Mouse (Mus musculus) forelimb bud, embryonic 11.5 days (tissue): ENCODE results near the gene Apoa2.
A peak's percentile ranks its signal among the peaks of the same experiment; 100 is the strongest.
"Not testable (repeated sequence)": the region's sequence is repeated elsewhere in the genome, so short reads cannot be mapped to it uniquely, and the experiment has no call there.

Source experiments
- DNase-seq: peaks from one replicate; pipeline ENCODE4 v3.0.0-alpha.2; 2012; ENCODE audit warnings: low read depth, low spot score

The Apoa2 gene

DNA sequence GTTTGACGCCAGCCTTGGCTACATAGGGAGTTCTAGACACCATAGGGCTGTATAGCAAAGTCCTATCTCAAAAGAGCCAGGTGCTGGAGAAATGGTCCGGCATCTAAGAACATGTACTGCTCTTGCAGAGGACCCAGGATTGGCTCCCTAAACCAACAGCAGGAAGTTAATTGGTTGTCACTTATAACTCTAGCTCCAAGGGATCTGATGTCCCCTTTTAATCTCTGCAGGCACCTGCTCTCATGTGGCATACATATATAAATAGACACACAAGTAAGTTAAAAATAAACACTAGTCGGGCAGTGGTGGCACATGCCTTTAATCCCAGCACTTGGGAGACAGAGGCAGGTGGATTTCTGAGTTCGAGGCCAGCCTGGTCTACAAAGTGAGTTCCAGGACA lies 10.9 kb downstream of the Apoa2 start:
- no peak for DNase-seq

DNA sequence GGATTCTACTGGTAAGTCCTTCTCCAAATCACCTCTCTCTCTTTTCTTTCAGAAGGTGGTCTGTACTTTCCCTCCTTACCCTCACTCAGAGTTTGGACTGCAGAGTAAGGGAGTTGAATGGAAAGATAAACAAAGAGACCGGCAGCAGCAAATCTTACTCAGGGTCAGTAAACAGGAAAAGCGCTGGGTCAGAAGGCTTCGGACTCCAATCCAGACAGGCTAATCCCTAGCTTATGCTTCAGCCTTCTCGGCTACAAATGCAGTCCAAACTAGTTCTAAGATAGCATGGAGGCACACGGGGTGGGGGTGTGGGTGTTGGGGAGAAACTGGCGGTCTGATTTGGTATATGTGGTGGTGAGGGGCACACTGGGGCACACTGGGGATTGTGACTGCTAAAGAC lies 12.6 kb downstream of the Apoa2 start:
- no peak for DNase-seq

DNA sequence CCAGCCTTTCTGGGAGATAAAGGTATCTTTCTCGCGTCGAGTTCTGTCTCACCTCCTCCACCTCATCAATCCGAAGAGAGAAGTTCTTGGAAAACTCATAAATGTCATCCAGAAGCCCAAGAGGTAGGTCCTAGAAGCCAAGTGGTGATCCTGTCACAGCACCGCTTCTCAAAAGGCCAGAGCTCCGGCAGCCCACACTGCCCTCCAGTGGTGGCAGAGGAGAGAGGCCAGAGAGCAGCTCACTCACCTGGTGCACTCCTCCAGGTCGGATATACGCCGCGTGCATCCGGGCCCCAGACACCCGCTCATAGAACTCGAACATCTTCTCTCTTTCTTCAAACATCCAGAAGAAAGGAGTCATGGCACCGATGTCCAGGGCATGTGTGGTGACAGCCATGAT lies 13.6 kb downstream of the Apoa2 start:
- DNase-seq, result no peak

DNA sequence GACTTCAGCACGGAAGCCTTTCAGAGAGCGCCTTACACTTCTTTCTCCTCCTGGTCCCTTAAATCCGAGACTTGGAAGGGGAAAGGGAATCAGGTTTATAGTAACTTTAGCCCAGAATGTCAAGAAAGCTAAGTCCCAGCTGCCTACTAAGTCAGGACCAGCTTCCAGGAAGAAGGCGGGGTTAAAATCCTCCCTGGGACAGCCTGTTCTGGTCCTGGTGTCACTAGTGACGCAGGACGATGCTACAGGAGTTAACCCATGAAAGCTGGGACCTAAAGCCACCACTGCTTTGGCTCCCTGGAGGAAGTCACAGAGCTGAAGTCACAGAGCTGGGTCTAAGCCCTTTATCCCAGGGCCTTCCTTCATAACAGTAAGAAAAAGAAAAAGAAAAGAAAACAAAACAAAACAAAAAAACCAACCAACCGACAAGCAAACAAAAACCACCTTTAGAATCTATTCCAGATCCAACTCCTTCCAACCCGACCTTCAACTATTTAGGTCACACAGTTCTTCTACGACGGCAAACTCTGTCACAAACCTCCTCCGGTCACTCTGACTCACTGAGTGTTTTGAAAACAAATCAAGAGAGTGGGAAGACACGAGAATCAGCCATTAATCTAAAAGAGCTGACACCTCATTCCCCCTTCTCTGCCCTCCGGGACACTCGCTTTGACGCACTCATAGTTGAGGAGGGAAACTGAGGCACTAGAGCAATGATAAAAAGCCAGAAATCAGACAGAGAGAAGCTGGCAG lies 15.3 kb downstream of the Apoa2 start:
- DNase-seq, result no peak

DNA sequence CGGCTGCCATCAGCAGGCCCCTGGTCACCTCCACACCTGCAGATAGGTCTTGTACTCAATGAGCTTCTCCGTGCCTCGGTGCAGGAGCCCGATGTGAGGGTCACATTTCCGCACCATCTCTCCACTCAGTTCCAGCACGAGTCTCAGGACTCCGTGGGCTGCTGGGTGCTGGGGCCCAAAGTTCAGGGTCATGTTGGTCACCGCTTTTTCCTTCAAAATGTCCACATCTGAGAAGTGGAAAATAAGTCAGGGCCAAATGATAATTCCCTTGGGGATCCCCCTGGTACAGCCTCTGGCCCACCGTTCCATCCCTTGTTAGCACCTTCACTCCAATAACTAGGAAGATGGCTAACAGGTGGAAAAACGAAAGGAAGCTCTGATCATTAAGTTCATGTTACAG lies 16.1 kb downstream of the Apoa2 start:
- DNase-seq, result no peak

DNA sequence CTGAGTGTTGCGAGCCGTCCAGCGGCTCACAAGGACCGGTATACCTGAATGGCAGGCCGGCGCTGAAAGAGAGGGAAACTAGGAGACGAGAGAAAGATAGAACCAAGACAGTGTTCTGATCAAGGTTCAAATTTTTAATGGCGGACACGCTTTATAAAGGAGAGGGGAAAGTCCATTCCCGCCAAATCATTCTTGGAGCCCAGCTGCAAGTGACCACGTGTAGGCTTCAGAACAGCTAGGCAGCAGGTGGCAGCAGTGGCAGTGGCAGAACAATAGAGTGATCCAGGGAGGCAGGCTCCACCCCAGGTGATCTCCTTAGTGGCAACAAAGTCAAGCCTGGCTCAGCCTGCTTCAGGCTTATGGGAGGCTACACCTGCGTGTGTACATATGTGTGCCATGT lies 17.1 kb downstream of the Apoa2 start:
- not testable (repeated sequence) for DNase-seq

DNA sequence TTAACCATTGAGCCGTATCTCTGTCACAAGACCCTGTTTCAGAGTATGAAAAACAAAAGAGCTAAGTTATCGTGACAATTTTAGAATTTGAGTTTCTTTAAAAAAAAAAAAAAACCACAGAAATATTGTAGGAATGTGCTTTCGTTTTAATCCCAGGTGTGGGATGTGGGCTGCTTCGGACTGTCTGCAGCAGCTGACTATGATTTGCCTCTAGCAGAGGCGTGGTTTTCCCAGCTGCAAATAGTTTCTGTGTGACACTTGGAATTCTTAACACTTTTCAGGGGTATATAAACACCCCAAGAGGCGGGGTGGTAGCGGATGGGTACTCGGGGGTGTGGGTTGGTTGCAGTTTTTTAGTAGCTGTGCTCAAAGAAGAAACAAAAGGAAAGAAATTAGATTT lies 20.5 kb downstream of the Apoa2 start:
- DNase-seq, result no peak

DNA sequence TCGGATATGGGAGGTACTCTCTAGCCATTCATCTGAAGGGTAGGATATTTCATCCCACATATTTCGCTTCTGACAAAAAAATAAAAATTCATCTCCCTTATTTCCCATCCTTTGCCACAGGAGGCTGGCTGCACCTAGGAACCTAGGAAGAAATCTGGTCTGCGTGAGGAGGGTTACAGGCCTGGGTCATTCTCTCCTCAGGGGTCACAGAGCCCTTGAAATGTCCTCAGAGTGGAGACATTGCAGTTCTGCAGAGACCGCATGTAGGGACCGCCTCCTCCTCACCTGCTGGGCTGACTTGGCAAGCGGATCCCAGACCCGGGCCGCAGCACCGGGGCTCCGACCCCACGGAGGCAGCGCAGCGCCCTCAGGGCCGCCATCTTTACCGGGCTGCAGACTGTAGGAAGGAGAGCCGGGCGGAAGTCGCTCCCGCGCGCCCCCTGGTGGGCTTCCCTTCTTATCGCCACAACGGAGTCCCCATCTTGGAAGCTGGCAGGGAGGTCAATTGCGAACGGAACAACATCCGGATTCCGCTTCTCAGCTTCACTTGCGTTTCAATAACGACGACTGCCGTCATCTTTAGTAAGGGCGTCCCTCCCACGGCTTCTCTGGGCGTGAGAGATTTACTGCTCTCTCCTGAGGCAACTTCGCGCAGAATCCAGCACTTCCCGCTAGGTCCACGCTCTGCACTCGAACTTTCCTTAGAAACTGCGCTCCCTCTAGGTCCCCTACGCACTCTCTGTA lies 22.0 kb downstream of the Apoa2 start:
- peak; percentile 97 for DNase-seq

DNA sequence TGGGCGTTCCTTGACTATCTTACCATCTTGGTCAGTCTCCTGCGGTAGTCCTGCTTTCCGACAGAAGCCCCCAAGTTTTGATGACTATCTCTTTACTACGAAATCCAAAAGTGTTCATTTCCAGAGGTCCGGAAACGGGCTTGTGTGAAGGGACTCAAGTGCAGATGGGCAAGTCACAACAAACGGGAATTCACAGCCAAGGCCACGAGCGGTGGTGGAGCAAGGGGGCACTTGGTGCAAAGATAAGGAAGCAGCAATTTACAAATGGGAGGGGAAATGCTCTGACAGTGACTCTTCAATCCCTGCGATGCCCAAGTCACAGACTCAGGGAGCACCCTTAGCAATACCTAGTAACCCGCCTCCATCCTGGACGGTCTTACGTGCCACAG lies 22.6 kb downstream of the Apoa2 start:
- no peak for DNase-seq

DNA sequence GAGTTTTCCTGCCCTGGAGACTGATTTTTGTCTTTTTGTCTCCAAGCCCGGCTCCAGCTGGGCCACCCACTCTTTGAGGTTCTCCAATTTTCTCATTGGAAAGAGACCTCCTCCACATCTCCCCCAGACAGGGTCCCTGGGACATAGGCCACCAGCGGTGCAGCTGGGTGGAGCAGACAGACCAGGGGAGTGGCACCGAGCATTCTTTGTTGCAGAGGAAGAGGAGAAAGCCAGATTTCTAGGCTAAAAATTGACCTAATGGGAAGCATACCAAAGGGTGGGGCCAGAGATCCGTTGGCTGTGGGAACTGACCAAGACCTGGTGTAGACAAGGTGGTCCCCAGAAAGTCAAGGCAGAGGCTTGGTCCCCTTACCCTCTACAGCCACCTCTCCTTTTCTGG lies 23.1 kb downstream of the Apoa2 start:
- DNase-seq, result no peak

DNA sequence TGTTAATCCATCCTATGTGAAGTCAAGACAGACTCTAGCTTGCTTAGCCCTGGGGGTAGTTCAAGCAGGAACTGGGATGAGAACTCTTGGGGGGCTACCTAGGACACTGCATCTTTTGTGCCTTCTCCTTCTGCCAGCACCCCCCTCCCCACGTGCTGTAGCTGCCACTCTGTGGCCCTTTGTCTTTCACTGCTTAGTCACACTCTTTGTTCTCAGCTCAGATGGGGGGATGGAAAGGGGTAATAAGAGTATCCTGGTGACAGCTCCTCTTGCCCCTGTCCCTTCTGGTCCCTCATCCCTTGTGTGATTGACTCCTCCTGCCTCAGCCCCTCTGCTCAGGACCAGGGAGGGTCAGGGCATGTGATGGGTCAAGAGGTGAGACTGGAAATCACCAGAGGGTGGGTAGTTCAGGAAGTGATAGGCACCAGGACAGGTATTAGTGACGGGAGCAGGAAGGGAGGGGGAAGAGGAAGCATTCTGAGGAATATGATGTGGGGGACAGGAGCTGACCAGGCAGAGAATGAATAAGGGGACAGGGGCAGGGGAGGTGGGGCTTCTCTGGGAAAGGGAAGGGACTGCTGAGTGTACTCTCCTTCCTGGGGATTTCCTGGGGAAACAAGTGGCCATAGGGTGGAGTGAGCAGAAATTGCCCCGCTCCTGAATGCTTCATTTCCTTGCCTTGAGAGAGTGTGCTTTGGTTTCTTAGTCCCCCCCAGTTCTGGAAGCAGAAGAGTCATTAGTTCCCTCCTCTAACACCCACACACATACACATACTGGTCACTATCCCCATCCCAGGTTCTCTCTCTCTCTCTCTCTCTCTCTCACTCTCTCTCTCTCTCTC lies 23.8 kb downstream of the Apoa2 start:
- no peak for DNase-seq

DNA sequence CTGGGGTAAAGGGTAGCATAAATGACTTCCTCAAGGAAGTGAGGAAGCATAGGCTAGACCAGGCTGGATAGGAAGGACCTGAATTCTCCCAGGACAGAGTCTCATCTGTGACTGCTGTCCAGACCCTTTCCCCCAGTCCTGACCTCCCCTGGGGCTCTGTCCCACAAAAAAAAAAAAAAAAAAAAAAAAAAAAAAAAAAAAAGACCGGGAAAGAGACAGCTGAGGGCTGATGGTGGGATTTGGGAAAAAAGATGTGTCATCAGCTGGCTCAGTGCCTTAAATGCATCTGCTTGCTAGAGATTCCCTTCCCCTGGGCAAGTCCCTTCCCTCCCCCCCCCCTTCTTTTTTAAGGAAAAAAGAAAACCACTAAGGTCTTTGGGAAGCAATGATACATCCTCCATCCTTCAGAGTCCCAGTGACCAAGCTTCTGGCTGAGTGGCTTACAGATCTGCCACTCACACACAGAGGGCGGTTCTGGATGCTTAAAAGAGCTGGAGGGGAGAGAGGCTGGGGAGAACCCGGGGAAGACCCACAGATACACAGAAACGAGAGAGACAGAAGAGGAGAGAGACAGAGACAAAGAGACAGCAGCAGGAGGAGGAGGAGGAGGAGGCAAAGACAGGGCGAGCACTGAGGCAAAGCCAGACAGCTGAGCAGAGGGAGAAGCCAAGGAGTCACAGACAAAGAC lies 25.2 kb downstream of the Apoa2 start, which contains the start of gene Adamts4:
Adamts4 (plus strand) TSS at position 509 of the 688 bp plus-strand sequence.
- no peak for DNase-seq

DNA sequence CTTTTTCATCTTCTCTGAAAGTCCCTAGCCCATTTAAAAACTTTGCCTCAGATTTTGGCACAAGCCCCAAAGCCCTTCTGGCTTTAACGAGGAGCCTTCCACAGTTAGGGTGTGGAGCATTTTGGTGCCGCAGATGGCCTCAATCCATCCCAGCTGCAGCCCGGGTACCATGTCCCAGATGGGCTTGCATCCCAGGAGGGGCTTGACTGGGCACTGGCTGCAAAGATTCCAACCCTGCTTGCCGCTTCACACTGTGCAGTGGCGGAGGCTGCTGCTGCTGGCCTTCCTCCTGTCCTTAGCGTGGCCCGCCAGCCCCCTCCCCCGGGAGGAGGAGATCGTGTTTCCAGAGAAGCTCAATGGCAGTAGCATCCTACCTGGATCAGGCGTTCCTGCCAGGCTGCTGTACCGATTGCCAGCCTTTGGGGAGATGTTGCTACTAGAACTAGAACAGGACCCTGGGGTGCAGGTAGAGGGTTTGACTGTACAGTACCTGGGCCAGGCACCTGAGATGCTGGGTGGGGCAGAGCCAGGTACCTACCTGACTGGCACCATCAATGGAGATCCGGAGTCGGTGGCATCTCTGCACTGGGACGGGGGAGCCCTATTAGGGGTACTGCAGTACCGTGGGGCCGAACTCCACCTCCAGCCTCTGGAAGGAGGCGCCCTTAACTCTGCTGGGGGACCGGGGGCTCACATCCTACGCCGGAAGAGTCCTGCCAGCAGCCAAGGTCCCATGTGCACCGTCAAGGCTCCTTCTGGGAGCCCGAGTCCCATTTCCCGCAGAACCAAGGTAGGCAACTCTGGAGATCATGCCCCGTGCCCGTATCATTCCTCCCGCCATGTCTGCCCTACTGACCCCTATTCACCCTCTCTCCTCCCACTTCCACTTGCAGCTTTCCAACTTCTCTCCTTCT lies 26.1 kb downstream of the Apoa2 start, which contains the start of gene Ndufs2:
Ndufs2 (minus strand) TSS at position 709 of the 914 bp plus-strand sequence.
- DNase-seq, result no peak

DNA sequence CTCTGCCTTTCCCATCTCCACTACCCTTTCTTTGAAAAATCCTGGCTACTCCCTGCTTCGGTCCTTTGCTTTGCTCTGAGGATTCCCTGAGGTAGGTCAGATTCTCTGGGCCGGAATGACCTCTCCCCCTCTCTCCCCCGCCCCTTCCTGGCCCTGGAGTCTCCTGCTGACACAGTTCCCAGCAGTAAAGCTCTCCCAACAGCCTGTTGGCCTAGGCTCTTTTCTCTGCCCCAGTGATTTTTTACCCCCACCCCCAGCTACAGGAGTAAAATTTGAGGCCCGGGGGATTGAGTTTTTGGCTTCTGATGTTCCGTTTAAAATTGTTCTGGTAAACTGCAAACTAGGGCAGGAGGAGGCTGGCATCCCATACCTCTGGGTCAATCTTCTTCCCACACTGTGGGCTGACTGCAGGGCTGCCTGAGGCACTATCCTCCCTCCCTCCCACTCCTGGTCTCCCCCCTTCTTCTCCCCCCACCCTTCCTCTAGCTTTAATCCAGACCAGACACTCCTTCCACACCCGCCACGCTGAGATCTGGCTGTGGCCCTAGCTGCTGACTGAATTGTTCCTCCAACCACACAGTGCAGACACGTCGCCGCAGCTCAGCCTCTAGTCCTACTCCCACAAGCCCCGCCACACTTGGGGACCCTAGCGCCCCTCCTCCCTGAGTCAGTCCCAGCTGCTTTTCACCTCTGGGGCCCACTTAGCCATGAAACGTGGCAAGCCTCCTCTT lies 26.9 kb downstream of the Apoa2 start:
- DNase-seq, result no peak

DNA sequence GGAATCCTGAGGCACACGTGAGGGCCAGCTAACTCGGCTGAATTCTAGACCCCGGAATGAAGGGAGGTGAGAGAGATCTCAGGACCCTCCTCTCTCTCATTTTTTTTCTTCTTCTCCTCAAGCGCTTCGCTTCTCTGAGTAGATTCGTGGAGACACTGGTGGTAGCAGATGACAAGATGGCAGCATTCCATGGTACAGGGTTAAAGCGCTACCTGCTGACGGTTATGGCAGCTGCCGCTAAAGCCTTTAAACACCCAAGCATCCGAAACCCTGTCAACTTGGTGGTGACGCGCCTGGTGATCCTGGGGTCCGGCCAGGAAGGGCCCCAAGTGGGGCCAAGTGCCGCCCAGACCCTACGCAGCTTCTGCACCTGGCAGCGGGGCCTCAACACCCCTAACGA lies 27.6 kb downstream of the Apoa2 start:
- DNase-seq, result no peak

DNA sequence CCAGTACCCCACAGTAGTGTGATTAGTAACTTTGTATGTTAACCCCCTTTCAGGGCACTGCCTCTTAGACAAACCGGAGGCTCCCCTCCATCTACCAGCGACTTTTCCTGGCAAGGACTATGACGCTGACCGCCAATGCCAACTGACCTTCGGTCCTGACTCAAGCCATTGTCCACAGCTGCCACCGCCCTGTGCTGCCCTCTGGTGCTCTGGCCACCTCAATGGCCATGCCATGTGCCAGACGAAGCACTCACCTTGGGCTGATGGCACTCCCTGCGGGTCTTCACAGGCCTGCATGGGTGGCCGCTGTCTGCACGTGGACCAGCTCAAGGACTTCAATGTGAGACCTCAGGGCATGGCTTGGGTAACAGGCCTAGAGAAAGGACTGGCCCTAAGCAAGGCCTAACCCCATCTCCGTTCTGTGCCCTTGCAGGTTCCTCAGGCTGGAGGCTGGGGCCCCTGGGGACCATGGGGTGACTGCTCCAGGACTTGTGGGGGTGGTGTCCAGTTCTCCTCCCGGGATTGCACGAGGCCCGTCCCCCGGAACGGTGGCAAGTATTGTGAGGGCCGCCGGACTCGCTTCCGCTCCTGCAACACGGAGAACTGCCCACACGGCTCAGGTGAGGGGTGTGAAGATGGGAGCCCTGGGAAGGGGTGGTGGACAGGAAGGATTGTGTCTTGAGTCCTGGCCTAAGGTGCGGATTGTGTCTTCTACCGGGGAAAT lies 31.4 kb downstream of the Apoa2 start:
- no peak for DNase-seq

DNA sequence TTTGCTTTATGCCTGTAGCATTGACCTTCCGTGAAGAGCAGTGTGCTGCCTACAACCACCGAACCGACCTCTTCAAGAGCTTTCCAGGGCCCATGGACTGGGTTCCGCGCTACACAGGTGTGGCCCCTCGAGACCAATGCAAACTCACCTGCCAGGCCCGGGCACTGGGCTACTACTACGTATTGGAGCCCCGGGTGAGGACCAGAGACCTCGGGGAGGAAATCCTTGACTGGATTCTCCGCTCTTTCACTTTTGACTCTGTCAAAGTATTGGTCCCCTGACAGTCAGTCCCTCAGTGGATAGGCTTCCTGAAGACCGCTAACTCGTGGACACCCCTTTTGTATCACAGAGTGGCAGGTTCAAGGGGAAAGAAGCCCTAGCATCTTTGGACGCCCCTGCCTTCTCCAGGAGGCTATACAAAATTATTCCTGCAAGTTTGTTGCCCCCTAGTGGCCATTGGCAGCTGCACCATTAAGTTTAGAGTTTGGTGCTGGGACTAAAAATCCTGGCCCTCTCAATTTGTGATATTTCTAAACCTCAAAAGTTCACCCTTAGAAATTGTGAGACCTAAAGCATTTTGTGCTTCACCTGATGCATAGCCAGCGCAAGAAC lies 32.2 kb downstream of the Apoa2 start:
- DNase-seq, result peak; percentile 78

DNA sequence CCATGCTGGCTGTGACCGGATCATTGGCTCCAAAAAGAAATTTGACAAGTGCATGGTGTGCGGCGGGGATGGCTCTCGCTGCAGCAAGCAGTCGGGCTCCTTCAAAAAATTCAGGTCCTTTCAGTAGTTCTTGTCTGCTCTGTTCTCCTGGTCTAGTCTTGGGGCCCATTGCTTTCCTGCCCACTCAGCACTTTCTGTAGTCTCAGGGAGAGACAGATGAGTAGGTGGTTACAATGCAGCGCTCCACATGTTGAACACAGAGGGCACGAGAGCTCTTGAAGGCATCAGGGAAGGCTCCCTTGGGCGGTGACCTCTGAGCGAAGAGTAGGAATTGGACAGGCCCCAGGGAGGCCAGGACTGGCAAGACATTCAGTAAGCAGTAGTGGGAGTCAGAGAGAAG lies 32.9 kb downstream of the Apoa2 start:
- DNase-seq, result no peak

DNA sequence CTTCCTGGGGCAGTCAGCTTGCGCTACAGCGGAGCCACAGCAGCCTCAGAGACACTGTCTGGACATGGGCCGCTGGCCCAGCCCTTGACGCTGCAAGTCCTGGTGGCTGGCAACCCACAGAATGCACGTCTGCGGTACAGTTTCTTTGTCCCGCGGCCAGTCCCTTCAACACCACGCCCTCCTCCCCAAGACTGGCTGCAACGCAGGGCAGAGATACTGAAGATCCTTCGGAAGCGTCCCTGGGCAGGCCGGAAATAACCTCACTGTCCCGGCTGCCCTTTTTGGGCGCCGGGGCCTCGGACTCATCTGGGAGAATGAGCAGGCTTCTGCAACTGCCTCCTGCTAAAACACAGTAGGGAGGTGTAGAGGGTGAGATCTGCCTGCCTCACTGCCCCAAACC lies 34.1 kb downstream of the Apoa2 start:
- DNase-seq, result no peak
